Mouse (Mus musculus): ENCODE data around the gene Tmem177. TPM values are rescaled to one million over a fixed set of nuclear protein-coding genes. Genes with fewer than 3 reads are reported as not detected.

The Tmem177 gene
- total and polyA plus RNA-seq, 3 experiments: 7.0 to 8.4 (median 7.2) TPM

GRCm38 (mm10) chr1:119884272-119884671 lies 28.7 kb downstream of the Tmem177 start:
- Histone ChIP-seq H3K79me2 (replicated peaks; ENCODE audit: control insufficient read depth, extremely low read depth, insufficient read depth, poor library complexity, severe bottlenecking) (no peaks in the 10 kb centered on the region), H3K4me1 (ENCODE audit: control insufficient read depth in 1 of 2, insufficient read depth in 2 of 2) (peaks cover 6% of the 10 kb centered on the region in 2 experiments), H3K27ac (ENCODE audit: insufficient read depth, low read depth) (no peak overlapping the region), H3K4me2 (ENCODE audit: insufficient read depth, low read depth, poor library complexity, severe bottlenecking) (no peak overlapping the region), H3K4me3 (replicated peaks in 1 of 3; ENCODE audit: low read depth in 2 of 3, low read length in 2 of 3, poor library complexity in 1 of 3) (no peak overlapping the region), H3K9me3 (replicated peaks; ENCODE audit: low read length) (no peaks in the 10 kb centered on the region), H3K9ac (ENCODE audit: insufficient read depth, low read depth) (no peak overlapping the region), H3K36me3 (replicated peaks in 1 of 2; ENCODE audit: control insufficient read depth in 1 of 2, insufficient read depth in 1 of 2, low read length in 1 of 2) (no peaks in the 10 kb centered on the region), H3K27me3 (replicated peaks) (no peaks in the 10 kb centered on the region)
- in situ Hi-C loops (cut with MboI; ENCODE audit: low pct_ligation_motif_present, low pct_unique_long_range_greater_than_20kb, low sequenced_read_pairs) (no loop called here), dilution Hi-C loops (cut with MboI; ENCODE audit: extremely low pct_ligation_motif_present, extremely low pct_unique_long_range_greater_than_20kb, low sequenced_read_pairs) (no loop called here)
- no peak for DNase-seq (ENCODE audit: extremely low read depth)
- TF ChIP-seq MXI1 (IDR thresholded peaks at IDR 0.05; ENCODE audit: low read depth, low read length) (no peak), MAX (IDR thresholded peaks at IDR 0.05; ENCODE audit: low read length) (no peak), MEF2A (IDR thresholded peaks at IDR 0.05; ENCODE audit: borderline replicate concordance, low read depth, low read length) (no peak), E2F4 (IDR thresholded peaks at IDR 0.05; ENCODE audit: insufficient replicate concordance, low read depth, low read length) (no peak), CHD1 (IDR thresholded peaks at IDR 0.05; ENCODE audit: low read depth, low read length) (no peak)

- Histone ChIP-seq H3K9me3 (replicated peaks; ENCODE audit: low read length) (no peaks in the 10 kb centered on the region), H3K9ac (ENCODE audit: insufficient read depth, low read depth) (no peak overlapping the region), H3K4me3 (replicated peaks in 1 of 3; ENCODE audit: low read depth in 2 of 3, low read length in 2 of 3, poor library complexity in 1 of 3) (no peak overlapping the region), H3K4me2 (ENCODE audit: insufficient read depth, low read depth, poor library complexity, severe bottlenecking) (peak overlapping the region; percentile 26), H3K4me1 (ENCODE audit: control insufficient read depth in 1 of 2, insufficient read depth in 2 of 2) (peaks cover 6 to 8% of the 10 kb centered on the region in 2 experiments), H3K27ac (ENCODE audit: insufficient read depth, low read depth) (no peak overlapping the region), H3K27me3 (replicated peaks) (no peaks in the 10 kb centered on the region), H3K36me3 (replicated peaks in 1 of 2; ENCODE audit: control insufficient read depth in 1 of 2, insufficient read depth in 1 of 2, low read length in 1 of 2) (no peaks in the 10 kb centered on the region), H3K79me2 (replicated peaks; ENCODE audit: control insufficient read depth, extremely low read depth, insufficient read depth, poor library complexity, severe bottlenecking) (no peaks in the 10 kb centered on the region)
- no peak for DNase-seq (ENCODE audit: extremely low read depth)
- no peak for TF ChIP-seq ZMIZ1 (IDR thresholded peaks at IDR 0.05; ENCODE audit: low read depth, low read length)
- in situ Hi-C loops (cut with MboI; ENCODE audit: low pct_ligation_motif_present, low pct_unique_long_range_greater_than_20kb, low sequenced_read_pairs) (no loop called here), dilution Hi-C loops (cut with MboI; ENCODE audit: extremely low pct_ligation_motif_present, extremely low pct_unique_long_range_greater_than_20kb, low sequenced_read_pairs) (no loop called here)
Measured at GRCm38 (mm10) chr1:119878909-119879308, 34.1 kb downstream of the Tmem177 start.

GRCm38 (mm10) chr1:119877469-119877868 lies 35.5 kb downstream of the Tmem177 start:
- in situ Hi-C loops (cut with MboI; ENCODE audit: low pct_ligation_motif_present, low pct_unique_long_range_greater_than_20kb, low sequenced_read_pairs) (no loop called here), dilution Hi-C loops (cut with MboI; ENCODE audit: extremely low pct_ligation_motif_present, extremely low pct_unique_long_range_greater_than_20kb, low sequenced_read_pairs) (no loop called here)
- Histone ChIP-seq H3K36me3 (replicated peaks in 1 of 2; ENCODE audit: control insufficient read depth in 1 of 2, insufficient read depth in 1 of 2, low read length in 1 of 2) (no peaks in the 10 kb centered on the region), H3K4me3 (replicated peaks in 1 of 3; ENCODE audit: low read depth in 2 of 3, low read length in 2 of 3, poor library complexity in 1 of 3) (no peak overlapping the region), H3K4me2 (ENCODE audit: insufficient read depth, low read depth, poor library complexity, severe bottlenecking) (no peak overlapping the region), H3K27me3 (replicated peaks) (no peaks in the 10 kb centered on the region), H3K27ac (ENCODE audit: insufficient read depth, low read depth) (no peak overlapping the region), H3K4me1 (ENCODE audit: control insufficient read depth in 1 of 2, insufficient read depth in 2 of 2) (peaks cover 6 to 8% of the 10 kb centered on the region in 2 experiments), H3K9me3 (replicated peaks; ENCODE audit: low read length) (no peaks in the 10 kb centered on the region), H3K9ac (ENCODE audit: insufficient read depth, low read depth) (no peak overlapping the region), H3K79me2 (replicated peaks; ENCODE audit: control insufficient read depth, extremely low read depth, insufficient read depth, poor library complexity, severe bottlenecking) (no peaks in the 10 kb centered on the region)
- no peak for DNase-seq (ENCODE audit: extremely low read depth)
- TF ChIP-seq SIN3A (IDR thresholded peaks at IDR 0.05; ENCODE audit: low read length): no peak
- no peak for TF ChIP-seq ZNF384 (IDR thresholded peaks at IDR 0.05; ENCODE audit: low read depth, low read length)
- no peak for TF ChIP-seq NRF1 (IDR thresholded peaks at IDR 0.05; ENCODE audit: low read depth, low read length)
- no peak for TF ChIP-seq MAZ (IDR thresholded peaks at IDR 0.05; ENCODE audit: low read depth, low read length)
- no peak for TF ChIP-seq RAD21 (IDR thresholded peaks at IDR 0.05; ENCODE audit: low read depth, low read length)
- no peak for TF ChIP-seq JUN (IDR thresholded peaks at IDR 0.05; ENCODE audit: insufficient read depth, low read depth, low read length)
- no peak for TF ChIP-seq MYC (IDR thresholded peaks at IDR 0.05; ENCODE audit: low read depth, low read length)
- no peak for TF ChIP-seq POLR2A (IDR thresholded peaks at IDR 0.05; ENCODE audit: low read depth, low read length)

Measured in CH12.LX (cell line).